Mouse (Mus musculus) adrenal gland (tissue): ENCODE measurements around the gene Hint1.

Source experiments
- intact Hi-C: fragments of 180-260 bp; cut with DNase I; formaldehyde crosslinking; loops from one replicate; pipeline ENCODE4 v1.15.1; 2025
- long read RNA-seq, 2 experiments: library from polyadenylated mRNA; unstranded; transcript quantifications; one replicate each; pipeline ENCODE4 v2.0.0; 2020; ENCODE audit warnings: borderline replicate concordance in 1 of 2; ENCODE audit not compliant: insufficient replicate concordance in 1 of 2

The Hint1 gene
- long read RNA-seq, experiment 1, transcript Hint1-201 (3 exons, 636 nt) = major isoform, 380 of 389 reads
- long read RNA-seq, experiment 1, partial matches to known transcripts = 2 of 389 reads
- long read RNA-seq, experiment 1, other reads (novel, unspliced or antisense) = 6 of 389 reads
- long read RNA-seq, experiment 2, transcript Hint1-201 (3 exons, 636 nt) = major isoform, 301 of 312 reads
- long read RNA-seq, experiment 2, partial matches to known transcripts = 6 of 312 reads
- long read RNA-seq, experiment 2, other reads (novel, unspliced or antisense) = 4 of 312 reads

DNA sequence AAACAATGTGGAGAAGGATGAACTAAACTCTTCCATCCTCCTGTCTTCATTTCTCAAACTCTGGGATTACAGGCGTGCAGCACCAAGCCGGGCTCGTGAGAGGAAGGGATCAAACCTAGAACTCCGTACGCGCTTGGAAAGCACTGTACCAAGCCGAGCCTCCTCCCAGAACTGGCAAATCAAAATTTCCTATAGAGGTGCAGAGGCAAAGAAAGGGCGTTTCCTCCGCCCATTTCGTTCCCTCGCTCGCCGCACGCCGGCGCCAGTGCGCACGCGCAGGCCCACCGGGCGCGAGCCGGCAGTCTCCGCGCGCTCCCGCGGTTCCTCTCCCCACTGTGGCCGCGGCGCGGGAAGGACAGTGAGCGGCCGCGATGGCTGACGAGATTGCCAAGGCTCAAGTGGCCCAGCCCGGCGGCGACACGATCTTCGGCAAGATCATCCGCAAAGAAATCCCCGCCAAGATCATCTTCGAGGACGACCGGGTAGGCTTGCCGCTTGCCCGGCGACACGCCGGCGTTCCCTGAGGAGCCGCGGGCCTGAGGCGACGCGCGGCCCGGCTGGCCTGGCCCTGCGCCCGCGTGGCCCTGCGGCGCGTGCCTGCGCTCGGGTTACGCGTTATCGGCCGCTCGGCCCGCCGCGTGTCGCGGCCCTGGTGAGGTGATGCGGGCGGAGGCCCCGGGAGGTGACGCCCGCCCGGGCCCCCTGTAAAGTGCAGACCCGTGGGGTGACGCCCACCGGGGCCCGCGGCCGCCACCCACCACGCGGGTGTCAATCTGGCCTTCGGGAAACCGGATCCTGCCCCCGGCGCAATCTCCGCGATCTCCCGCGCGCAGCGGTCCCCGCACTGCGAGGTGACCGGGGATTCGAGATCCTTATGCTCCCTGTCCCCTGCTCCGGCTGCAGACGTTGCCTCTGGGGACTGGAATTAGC is at the start of gene Hint1:
Gene Hint1, plus strand, starts transcription at position 265 of the 930 bp plus-strand sequence.
- intact Hi-C loops = no loop called here

DNA sequence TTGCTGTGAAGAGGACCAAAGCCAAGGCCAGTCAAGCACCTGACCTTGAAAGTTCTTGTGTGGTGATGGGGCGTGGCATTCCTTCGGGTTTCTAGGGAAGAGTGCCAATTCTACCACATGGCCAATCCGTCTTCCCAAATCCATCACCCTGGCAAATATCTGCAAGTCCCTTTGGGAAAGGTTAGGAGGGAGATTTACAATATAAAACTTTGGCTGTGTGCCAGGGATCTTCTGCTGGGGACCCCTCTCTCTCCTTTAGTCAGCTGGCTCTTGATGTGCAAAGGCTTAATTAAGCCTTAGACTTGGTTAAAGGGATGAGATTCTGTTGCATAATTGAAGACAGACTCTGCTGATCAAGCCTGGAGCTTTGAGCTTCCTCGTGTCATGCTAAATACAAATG is 48.7 kb upstream of the Hint1 start:
- intact Hi-C loops = no loop called here

DNA sequence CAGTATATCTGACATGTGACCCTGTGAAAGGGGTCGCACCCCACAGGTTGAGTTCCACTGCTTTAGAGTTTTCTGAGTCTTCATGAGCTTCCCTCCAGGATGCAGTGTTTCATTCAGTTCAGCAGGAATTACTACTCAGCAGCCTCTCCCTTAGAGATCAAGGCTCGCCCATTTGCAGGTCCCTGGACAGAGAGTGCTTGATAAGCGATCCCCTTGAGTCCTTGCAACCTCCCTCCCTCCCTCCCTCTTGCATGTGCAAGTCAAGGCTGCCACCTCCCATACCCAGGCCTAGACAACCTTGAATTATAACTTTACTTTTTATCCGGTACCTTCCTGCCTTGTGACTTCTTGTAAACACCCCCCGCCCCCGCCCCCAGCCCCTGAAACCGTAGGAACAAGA is 46.7 kb upstream of the Hint1 start:
- intact Hi-C loops = no loop called here

DNA sequence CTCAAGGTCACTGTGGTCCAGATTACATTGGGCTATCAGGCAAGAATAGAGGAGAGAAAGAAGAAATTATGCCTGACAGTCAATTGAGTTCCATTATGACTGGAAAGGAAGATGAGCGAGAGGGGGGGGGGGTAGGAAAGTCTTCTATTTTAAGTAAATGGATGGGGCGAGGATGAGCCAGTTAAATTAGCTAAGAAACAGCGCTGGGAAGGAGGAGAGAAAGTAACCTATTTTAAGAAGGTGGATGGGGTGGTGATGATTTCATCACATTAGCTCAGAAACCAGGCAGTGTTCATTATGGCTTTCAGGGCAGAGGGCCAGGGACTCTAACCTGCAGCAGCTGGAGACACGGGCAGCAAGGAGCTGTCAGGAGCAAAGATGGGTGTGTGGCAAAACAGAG is 42.7 kb upstream of the Hint1 start:
- intact Hi-C loops = no loop called here

DNA sequence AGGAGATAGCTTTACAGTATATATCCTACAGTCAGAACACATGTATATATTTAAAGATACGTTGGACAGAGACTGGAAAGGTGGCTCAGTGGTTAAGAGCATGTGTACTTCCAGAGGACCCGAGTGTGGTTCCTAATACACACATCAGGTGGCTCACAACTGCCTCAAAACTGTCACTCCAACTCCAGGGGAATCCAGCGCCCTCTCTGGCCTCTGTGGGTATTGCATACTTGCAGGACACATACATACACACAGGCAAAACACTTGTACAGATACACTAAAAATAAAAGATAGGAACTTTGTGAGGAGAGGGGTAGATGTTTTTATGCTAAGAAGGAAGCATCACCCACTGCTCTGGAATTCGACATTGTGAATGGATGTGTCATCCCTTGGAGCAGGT is 40.4 kb upstream of the Hint1 start:
- intact Hi-C loops = no loop called here

DNA sequence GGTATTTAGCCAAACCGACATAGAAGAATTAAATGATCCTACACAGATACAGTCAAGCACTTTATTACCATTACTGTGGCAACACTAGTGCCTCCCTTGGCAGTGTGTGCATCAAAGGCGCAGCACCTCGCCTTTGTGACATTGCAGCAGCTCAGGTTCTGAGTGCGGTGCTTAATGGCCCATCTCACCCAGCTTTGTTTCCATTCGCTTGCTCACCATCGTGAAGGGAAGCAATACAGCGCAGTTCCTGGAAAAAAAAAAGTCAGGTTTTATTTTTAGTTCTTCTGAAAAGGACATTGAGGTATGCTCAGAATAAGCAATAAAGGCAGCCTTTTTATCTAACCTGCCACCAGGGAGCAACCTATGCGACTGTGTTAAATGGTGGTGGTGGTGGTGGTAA is 39.4 kb upstream of the Hint1 start:
- intact Hi-C loops = no loop called here

DNA sequence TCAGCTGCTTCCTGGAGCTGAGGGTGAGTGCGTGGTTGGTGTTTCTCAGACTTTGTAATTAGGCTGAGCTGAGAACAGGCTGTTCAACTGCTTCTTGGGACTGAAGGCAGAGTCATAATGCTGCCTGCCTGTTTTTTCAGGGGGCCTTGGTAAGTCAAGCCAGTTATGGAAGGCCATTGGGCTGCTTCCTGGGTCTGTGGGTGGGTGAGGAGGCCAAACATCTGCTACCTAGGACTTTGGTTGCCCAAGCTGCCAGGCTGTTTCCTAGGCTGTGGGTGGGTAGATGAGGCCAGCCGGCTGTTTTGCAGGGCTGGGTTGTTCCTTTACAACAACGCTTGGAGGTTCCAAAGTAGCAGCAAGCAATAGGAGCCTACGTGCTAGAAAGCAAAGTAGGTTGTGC is 32.4 kb upstream of the Hint1 start:
- intact Hi-C loops = no loop called here

DNA sequence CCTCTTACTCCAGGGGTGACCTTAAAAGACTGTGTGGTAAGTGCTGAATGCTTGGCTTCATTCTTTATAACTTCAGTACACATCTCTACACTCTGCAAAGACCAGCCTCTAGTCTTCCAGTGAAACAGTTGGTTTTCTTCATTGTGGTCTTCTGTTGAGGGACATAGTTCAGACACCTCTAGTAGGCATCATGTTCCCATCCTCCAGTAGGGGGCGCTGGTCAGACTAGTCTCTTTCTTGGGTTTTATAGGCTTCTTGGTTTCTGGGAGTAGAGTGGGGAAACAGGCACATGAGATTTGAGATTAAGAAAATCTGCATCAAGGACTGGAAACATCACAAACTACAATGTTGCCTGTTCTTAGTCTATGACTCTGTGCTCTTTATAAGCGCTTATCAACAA is 31.6 kb upstream of the Hint1 start:
- intact Hi-C loops = no loop called here

- intact Hi-C loops = no loop called here
Observed at GRCm38 (mm10) chr11:54836106-54836505, 30.1 kb upstream of the Hint1 start.

DNA sequence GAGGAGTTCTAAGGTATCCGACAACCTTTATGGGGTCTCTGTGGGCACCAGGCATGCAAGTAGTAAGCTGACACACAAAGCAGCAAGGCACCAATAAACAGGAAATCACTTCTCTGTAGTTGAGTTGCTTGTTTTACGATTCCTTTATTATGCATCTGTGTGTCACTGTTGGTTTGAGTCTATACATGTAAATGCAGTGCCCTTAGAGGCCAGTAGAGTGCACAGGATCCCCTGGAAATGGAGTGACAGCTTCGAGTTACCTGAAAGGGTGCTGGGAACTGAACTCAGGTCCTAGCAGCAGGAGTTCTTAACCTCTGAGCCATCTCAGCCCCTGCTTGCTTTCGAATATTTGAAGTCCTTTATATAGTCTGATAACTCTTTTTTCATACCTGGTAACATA is 26.5 kb upstream of the Hint1 start:
- intact Hi-C loops = no loop called here

- intact Hi-C loops = no loop called here
Observed at GRCm38 (mm10) chr11:54840891-54841290, 25.3 kb upstream of the Hint1 start.

GRCm38 (mm10) chr11:54844424-54844823 is 21.8 kb upstream of the Hint1 start:
- intact Hi-C loops = no loop called here

DNA sequence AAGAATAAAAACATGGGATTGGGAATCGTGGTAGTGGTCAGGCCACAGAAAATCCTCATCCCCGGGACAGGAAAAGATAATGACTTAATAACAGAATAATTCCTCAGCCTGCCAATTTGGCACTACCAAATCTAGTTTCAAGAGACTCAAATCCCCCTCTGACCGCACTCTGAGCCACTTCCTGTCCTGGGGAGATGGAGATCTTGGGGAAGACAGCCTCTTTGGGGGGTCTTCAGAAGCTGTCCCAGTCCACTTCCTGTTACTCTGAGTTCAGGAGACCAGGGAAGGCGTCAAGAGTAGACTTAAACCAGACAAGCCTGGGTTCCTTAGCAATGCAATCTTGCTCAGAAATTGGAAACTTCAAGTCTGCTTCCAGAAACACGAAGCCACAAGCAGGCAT is 21.2 kb upstream of the Hint1 start:
- intact Hi-C loops = no loop called here

GRCm38 (mm10) chr11:54845470-54846442 is 20.4 kb upstream of the Hint1 start:
- intact Hi-C loops = no loop called here

- intact Hi-C loops = no loop called here
Observed at GRCm38 (mm10) chr11:54849961-54850758, 16.0 kb upstream of the Hint1 start.

DNA sequence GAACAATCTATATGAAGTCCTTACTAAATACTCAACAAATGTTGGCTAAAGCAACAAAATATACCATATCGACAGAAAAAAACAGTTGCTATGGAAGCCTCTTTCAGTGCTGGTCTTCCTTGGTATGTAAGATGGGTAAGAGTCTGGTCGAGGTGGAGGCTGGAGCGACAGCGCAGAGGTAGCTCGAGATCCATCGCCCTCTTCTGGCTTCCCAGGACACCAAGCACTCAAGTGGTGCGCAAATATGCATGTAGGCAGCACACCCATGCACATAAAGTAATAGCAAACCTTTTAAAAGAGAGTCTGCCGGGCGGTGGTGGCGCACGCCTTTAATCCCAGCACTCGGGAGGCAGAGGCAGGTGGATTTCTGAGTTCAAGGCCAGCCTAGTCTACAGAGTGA is 14.5 kb upstream of the Hint1 start:
- intact Hi-C loops = no loop called here

- intact Hi-C loops = loop anchor here (2.0 kb wide), 1 partner anchor 154 kb away; no protein-coding TSS in a partner anchor
Observed at GRCm38 (mm10) chr11:54858880-54859279, 7.3 kb upstream of the Hint1 start.

- intact Hi-C loops = loop anchor here (2.0 to 5.0 kb wide), 2 partner anchors 72 to 155 kb away; partner anchors contain the start of gene Cdc42se2
Observed at GRCm38 (mm10) chr11:54859322-54860165, 6.6 kb upstream of the Hint1 start.

GRCm38 (mm10) chr11:54860256-54861038 is 5.7 kb upstream of the Hint1 start, which contains the start of gene Lyrm7:
Gene Lyrm7, minus strand, starts transcription at chr11:54860916.
- intact Hi-C loops = loop anchor here (5.0 kb wide), 1 partner anchor 73 kb away; the partner anchor contains the start of gene Cdc42se2
